Mouse (Mus musculus) heart, adult 8-10 months (tissue): ENCODE data around the gene Espn. TPM values are rescaled to one million over a fixed set of nuclear protein-coding genes. Genes with fewer than 3 reads are reported as not detected.
A peak's percentile ranks its signal among the peaks of the same experiment; 100 is the strongest.

ENCODE experiments used
- DNase-seq: peaks from one replicate; pipeline ENCODE4 v3.0.0; 2022; ENCODE audit warnings: low spot score
- total RNA-seq, 4 experiments: library from RNA; stranded (reverse); gene quantifications; 2 replicates each; pipeline ENCODE4 v1.2.4; 2022

The Espn gene
- total RNA-seq, 4 experiments from 2014 or later: 2.6 to 3.5 (median 3.0) TPM

GRCm38 (mm10) chr4:152072121-152072601, 80.0 kb downstream of the Espn start, which contains the start of gene Plekhg5:
TSS of gene Plekhg5 (plus strand) at chr4:152072498.
- DNase-seq: peak; percentile 66

GRCm38 (mm10) chr4:152070494-152071396, 81.4 kb downstream of the Espn start:
- DNase-seq: no peak

Other genes with a start within 250 kb of the Espn start
- gene Dnajc11, start 218.7 kb downstream of the Espn start, total RNA-seq: 100 to 1,000 TPM in 1 of 4 experiments, 10 to 100 TPM in 3; 71.2 to 111 (median 87.7) TPM
- 10 to 100 TPM; 12.4 to 15.8 (median 13.6) TPM for gene Thap3, start 163.4 kb downstream of the Espn start, total RNA-seq
- gene Phf13, start 156.1 kb downstream of the Espn start, total RNA-seq: 1 to 10 TPM; 4.6 to 5.7 (median 5.1) TPM
- 100 to 1,000 TPM in 1 of 4 experiments, 10 to 100 TPM in 3; 87.7 to 109 (median 93.7) TPM for gene Klhl21, start 143.6 kb downstream of the Espn start, total RNA-seq
- gene Zbtb48, start 124.7 kb downstream of the Espn start, total RNA-seq: 1 to 10 TPM; 3.8 to 5.7 (median 5.0) TPM
- gene Tas1r1, start 113.8 kb downstream of the Espn start, total RNA-seq: not detected
- 10 to 100 TPM in 1 of 4 experiments, 1 to 10 TPM in 3; 8.3 to 10.0 (median 9.4) TPM for gene Nol9, start 113.0 kb downstream of the Espn start, total RNA-seq
- 10 to 100 TPM; 11.9 to 15.0 (median 14.3) TPM for gene Plekhg5, start 79.9 kb downstream of the Espn start, total RNA-seq
- 1 to 10 TPM; 1.1 to 3.2 (median 1.8) TPM for gene Tnfrsf25, start 36.4 kb downstream of the Espn start, total RNA-seq
- gene Hes2, start 6.5 kb upstream of the Espn start, total RNA-seq: not detected
- 10 to 100 TPM; 63.9 to 80.9 (median 69.3) TPM for gene Acot7, start 25.8 kb upstream of the Espn start, total RNA-seq
- 10 to 100 TPM in 2 of 4 experiments, 1 to 10 TPM in 2; 5.6 to 11.9 (median 9.8) TPM for gene Gpr153, start 121.9 kb upstream of the Espn start, total RNA-seq
- gene Hes3, start 139.3 kb upstream of the Espn start, total RNA-seq: not detected
- gene Icmt, start 144.9 kb upstream of the Espn start, total RNA-seq: 10 to 100 TPM; 25.2 to 36.4 (median 30.6) TPM
- gene Rnf207, start 166.6 kb upstream of the Espn start, total RNA-seq: 10 to 100 TPM; 29.1 to 63.4 (median 46.1) TPM
- 100 to 1,000 TPM; 266 to 327 (median 276) TPM for gene Rpl22, start 173.4 kb upstream of the Espn start, total RNA-seq
- under 1 TPM; 0.19 to 0.59 (median 0.27) TPM for gene Chd5, start 186.3 kb upstream of the Espn start, total RNA-seq